Mouse (Mus musculus) intestine, embryonic 14.5 days (tissue): ENCODE data around the gene Zfp692. TPM values are rescaled to one million over a fixed set of nuclear protein-coding genes. Genes with fewer than 3 reads are reported as not detected.

ENCODE experiments used
- ATAC-seq: fragments of 200-750 bp; cut with Nextera tagmentation; replicated peaks from 2 replicates; pipeline ENCODE4 v1.8.0; 2017; ENCODE audit warnings: low read depth, moderate number of reproducible peaks, moderate TSS enrichment, moderate library complexity; ENCODE audit not compliant: low FRiP score, low TSS enrichment
- DNase-seq: peaks from one replicate; pipeline ENCODE4 v3.0.0-alpha.2; 2018; ENCODE audit warnings: low spot score
- H3K27ac ChIP-seq: fragments of 300-500 bp; sonication (generic); 2 replicates; pipeline ENCODE4 v1.5.1; 2014; ENCODE audit warnings: low read depth, mild to moderate bottlenecking, control low read depth
- H3K27me3 ChIP-seq: fragments of 300-500 bp; sonication (generic); replicated peaks from 2 replicates; pipeline ENCODE4 v1.6.1; 2014; ENCODE audit warnings: low read length, control low read depth; ENCODE audit not compliant: control insufficient read depth, insufficient read depth
- H3K36me3 ChIP-seq: fragments of 300-500 bp; sonication (generic); 2 replicates; pipeline ENCODE4 v1.6.1; 2014; ENCODE audit warnings: low read length, control low read depth; ENCODE audit not compliant: control insufficient read depth, insufficient read depth
- H3K4me1 ChIP-seq: fragments of 300-500 bp; sonication (generic); replicated peaks from 2 replicates; pipeline ENCODE4 v1.6.1; 2014; ENCODE audit warnings: low read length, control low read depth, mixed read lengths; ENCODE audit not compliant: control insufficient read depth, insufficient read depth
- H3K4me2 ChIP-seq: fragments of 300-500 bp; sonication (generic); 2 replicates; pipeline ENCODE4 v1.6.1; 2014; ENCODE audit warnings: low read length
- H3K4me3 ChIP-seq: fragments of 300-500 bp; sonication (generic); 2 replicates; pipeline ENCODE4 v1.5.1; 2014; ENCODE audit warnings: low read depth, low read length, control low read depth, mixed read lengths
- H3K9ac ChIP-seq: fragments of 300-500 bp; sonication (generic); 2 replicates; pipeline ENCODE4 v1.6.1; 2014; ENCODE audit warnings: mild to moderate bottlenecking, low read length
- H3K9me3 ChIP-seq: fragments of 300-500 bp; sonication (generic); 2 replicates; pipeline ENCODE4 v1.6.1; 2016; ENCODE audit warnings: low read length, control low read depth; ENCODE audit not compliant: control insufficient read depth
- WGBS: fragments of 180-500 bp; shearing (Covaris S2); extraction: QIAGEN DNeasy Blood & Tissue Kit; methylation state at CpG from one replicate; pipeline ENCODE4 v1.1.7; 2014; 5-methylcytosine and 5-hydroxymethylcytosine counted together
- polyA plus RNA-seq: library from polyadenylated mRNA; unstranded; fragments of >200 nt; fragmentation: Nextera tagmentation; extraction: Ambion mirVana; gene quantifications from 2 replicates; pipeline ENCODE4 v1.2.1, GENCODE M21; 2014

The Zfp692 gene
- polyA plus RNA-seq, 1 experiment from 2014 or later, result 19.7 TPM

DNA sequence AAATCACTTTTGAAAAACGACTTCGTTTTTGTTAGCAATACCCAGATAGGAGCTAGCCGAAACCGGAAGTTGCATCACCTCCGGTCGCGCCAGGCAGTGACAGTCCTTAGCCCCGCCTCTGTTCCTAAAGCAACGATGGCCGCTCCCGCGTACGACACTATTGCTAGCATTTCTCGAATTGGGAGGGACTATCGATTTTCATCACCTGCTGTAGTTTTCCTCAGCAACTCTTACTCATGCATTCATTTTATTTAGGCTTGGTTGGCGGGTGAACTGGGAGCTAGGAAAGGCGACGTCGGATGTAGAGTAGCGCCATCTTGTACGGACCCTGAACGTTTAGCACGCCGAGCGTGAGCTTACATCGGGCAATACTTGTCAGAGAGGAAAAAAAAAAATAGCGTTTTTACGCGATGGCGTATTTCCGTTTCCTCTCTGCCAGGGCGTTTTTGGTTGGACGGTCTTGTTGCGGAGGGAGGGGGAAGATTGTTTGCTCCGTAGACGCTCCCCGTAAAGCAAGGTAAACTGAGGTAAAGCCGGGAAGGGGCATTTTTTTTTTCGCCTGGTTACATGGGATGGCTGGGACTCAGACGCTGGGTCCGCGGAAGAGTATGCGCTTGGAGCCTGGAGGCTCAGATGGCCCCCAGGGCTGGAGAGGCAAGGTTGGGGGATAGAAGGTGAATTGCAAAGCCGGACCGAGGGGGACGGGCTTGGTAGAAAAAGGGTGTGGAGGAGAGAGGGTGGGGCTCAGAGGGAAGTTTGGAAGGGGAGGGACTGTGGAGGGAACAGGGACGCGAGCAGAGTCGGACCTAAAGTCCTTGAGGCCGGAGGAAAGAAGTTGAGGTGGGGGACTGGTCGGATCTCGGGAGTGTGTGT, 23.6 kb downstream of the Zfp692 start, which contains the start of the genes Zfp672 and Sh3bp5l:
TSS of gene Zfp672 (minus strand) at position 64 of the 873 bp plus-strand sequence.
TSS of gene Sh3bp5l (plus strand) at position 449 of the 873 bp plus-strand sequence.
- H3K9ac ChIP-seq, result peak within 1 kb of the TSS; percentile 84
- DNase-seq, result peak; percentile 93
- peak within 1 kb of the TSS; percentile 77 for H3K4me3 ChIP-seq
- peaks cover 5% of the 10 kb centered on the region; the same call in 1 of the 2 replicates for H3K9me3 ChIP-seq
- WGBS, result under 1% methylated on average over 52 of the region's 52 CpGs
- H3K36me3 ChIP-seq, result peaks cover 31% of the 10 kb centered on the region
- H3K27me3 ChIP-seq, result no peaks in the 10 kb centered on the region
- peak within 1 kb of the TSS; percentile 75 for H3K27ac ChIP-seq
- peak within 1 kb of the TSS; percentile 97 for H3K4me2 ChIP-seq
- H3K4me1 ChIP-seq, result peaks cover 16% of the 10 kb centered on the region
- peak; percentile 91 for ATAC-seq

DNA sequence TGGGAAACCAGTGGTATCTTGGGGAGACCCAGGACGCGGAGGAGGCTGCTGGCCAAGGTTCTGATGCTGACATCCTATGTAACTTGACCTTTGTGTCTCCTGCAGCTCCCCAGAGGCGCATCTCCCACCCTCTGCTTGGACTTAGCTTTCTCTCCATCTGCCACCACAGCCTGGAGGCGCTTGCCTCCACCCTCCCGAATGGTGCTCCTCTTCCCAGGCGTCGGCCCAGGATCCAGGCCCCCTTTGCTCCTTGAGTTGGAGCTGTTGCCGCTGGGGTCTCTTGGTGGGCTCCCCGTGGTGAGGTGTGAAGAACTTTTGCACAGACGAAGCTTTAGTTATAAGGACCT, 24.3 kb downstream of the Zfp692 start:
- peaks cover 5% of the 10 kb centered on the region; the same call in 1 of the 2 replicates for H3K9me3 ChIP-seq
- WGBS, result 14% methylated on average over 10 of the region's 10 CpGs
- peak overlapping the region; percentile 97 for H3K4me2 ChIP-seq
- H3K4me3 ChIP-seq, result peak overlapping the region; percentile 77
- DNase-seq (no peak), ATAC-seq (no peak; the same call in none of the 2 replicates)
- peak overlapping the region; percentile 84 for H3K9ac ChIP-seq
- H3K36me3 ChIP-seq, result peaks cover 31% of the 10 kb centered on the region
- peak overlapping the region; percentile 57; the same call in 1 of the 2 replicates for H3K27ac ChIP-seq
- H3K4me1 ChIP-seq, result peaks cover 16% of the 10 kb centered on the region
- H3K27me3 ChIP-seq, result no peaks in the 10 kb centered on the region

DNA sequence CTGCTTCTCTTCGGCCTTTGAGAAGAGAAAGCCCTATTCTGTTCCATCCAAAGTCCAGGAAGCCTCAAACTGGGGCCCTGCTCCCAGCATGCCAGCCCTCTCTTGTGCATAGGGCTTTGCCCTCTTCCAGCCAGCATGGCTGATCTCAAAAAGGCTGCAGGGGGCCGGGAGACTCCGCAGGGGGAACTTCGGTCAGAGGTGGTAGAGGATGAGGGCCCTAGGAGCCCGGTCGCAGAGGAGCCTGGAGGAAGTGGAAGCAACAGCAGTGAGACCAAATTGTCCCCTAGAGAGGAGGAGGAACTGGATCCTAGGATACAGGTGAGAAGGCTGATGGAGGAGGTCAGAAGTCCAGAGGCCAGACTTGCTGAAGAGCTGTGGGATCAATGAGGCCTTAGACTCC, 24.7 kb downstream of the Zfp692 start:
- DNase-seq (no peak), ATAC-seq (no peak)
- Histone ChIP-seq H3K4me2 (peak overlapping the region; percentile 97), H3K4me1 (peaks cover 16% of the 10 kb centered on the region), H3K4me3 (peak overlapping the region; percentile 77), H3K27me3 (no peaks in the 10 kb centered on the region), H3K9ac (peak overlapping the region; percentile 84), H3K27ac (no peak overlapping the region), H3K9me3 (peaks cover 5% of the 10 kb centered on the region; the same call in 1 of the 2 replicates), H3K36me3 (peaks cover 31% of the 10 kb centered on the region)
- WGBS, result 84% methylated on average over 6 of the region's 6 CpGs

DNA sequence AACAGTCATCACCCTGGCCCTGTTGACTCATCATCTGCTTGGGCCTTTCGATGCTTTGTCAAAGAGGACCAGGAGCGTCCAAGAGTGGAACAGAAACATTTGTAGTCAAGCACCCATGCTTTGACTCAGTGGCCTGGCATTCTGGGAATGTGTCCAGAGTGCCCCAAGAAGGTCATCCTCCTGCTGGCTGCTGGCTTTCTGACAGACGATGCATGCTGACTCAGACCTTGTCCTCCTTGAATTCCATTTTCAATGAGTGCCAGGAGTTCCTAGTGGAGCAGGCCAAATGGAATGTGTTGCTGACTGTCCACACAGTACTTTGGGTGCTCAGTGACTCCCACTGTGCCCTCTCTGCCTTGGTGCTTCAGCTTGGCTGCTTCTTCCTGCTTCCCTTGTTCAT, 27.9 kb downstream of the Zfp692 start:
- DNase-seq, result no peak

GRCm38 (mm10) chr11:58346745-58347144, 39.9 kb downstream of the Zfp692 start:
- ATAC-seq, result no peak
- H3K36me3 ChIP-seq, result peaks cover 46% of the 10 kb centered on the region

More for the DNA sequence above, 27.9 kb downstream of the Zfp692 start:
- 83% methylated on average over 3 of the region's 3 CpGs for WGBS
- no peak for ATAC-seq
- Histone ChIP-seq H3K9me3 (no peaks in the 10 kb centered on the region), H3K9ac (no peak overlapping the region), H3K27me3 (no peaks in the 10 kb centered on the region), H3K4me2 (no peak overlapping the region), H3K4me1 (peaks cover 8% of the 10 kb centered on the region), H3K4me3 (no peak overlapping the region), H3K36me3 (peaks cover 48% of the 10 kb centered on the region), H3K27ac (no peak overlapping the region)

DNA sequence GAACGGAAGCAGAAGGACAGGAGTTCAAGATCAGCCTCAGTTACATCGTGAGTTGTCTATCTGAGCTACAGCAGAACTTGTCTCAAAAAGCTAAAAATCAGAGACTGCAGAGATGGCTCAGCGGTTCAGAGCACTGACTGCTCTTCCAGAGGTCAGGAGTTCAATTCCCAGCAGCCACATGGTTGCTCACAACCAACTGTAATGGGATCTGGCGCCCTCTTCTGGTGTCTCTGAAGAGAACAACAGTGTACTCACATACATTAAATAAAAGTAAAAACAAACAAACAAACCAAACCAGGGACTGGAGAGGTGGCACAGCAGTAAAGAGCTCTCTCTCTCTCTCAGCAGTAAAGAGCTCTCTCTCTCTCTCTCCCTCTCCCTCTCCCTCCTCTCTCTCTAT, 43.8 kb downstream of the Zfp692 start:
- Histone ChIP-seq H3K4me2 (no peak overlapping the region), H3K9ac (no peak overlapping the region), H3K36me3 (peaks cover 23% of the 10 kb centered on the region), H3K27ac (no peak overlapping the region), H3K4me1 (no peaks in the 10 kb centered on the region), H3K4me3 (no peak overlapping the region), H3K9me3 (no peaks in the 10 kb centered on the region), H3K27me3 (no peaks in the 10 kb centered on the region)
- DNase-seq (peak; percentile 23), ATAC-seq (no peak)
- WGBS, result 76% methylated on average over 4 of the region's 4 CpGs

More at GRCm38 (mm10) chr11:58346745-58347144, 39.9 kb downstream of the Zfp692 start:
- Histone ChIP-seq H3K4me1 (no peaks in the 10 kb centered on the region), H3K4me2 (no peak overlapping the region), H3K27ac (no peak overlapping the region), H3K9ac (no peak overlapping the region), H3K4me3 (no peak overlapping the region), H3K27me3 (no peaks in the 10 kb centered on the region), H3K9me3 (no peaks in the 10 kb centered on the region)
- no peak for DNase-seq
- 87% methylated on average over 4 of the region's 4 CpGs for WGBS

DNA sequence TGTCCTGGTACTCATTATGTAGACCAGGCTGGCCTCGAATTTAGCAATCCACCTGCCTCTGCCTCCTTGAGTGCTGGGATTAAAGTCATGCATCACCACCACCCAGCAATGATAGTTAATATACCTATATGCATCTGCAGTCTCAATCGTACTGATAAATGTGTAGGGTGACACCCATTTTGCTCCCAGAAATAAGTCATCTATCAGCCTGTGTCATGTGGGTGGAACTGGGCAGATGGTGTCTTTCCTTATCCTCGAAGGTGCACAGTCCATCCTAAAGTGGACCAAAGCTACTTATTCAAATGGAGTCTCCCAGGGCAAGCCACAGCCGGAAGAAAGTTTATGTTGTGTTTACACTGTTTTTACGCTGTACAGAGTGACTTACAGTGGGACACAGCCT, 44.3 kb downstream of the Zfp692 start:
- 67% methylated on average over 5 of the region's 5 CpGs for WGBS
- no peak for ATAC-seq
- Histone ChIP-seq H3K36me3 (peaks cover 17% of the 10 kb centered on the region), H3K4me2 (no peak overlapping the region), H3K4me1 (no peaks in the 10 kb centered on the region), H3K4me3 (no peak overlapping the region), H3K9ac (no peak overlapping the region), H3K27ac (no peak overlapping the region), H3K27me3 (no peaks in the 10 kb centered on the region), H3K9me3 (no peaks in the 10 kb centered on the region)
- peak; percentile 31 for DNase-seq

- Histone ChIP-seq H3K4me3 (no peak overlapping the region), H3K9me3 (no peaks in the 10 kb centered on the region), H3K4me2 (no peak overlapping the region), H3K9ac (no peak overlapping the region), H3K27ac (peak overlapping the region; percentile 47), H3K4me1 (no peaks in the 10 kb centered on the region), H3K36me3 (no peaks in the 10 kb centered on the region; the same call in 1 of the 2 replicates), H3K27me3 (no peaks in the 10 kb centered on the region)
- ATAC-seq, result peak; percentile 90
- WGBS, result 36% methylated on average over 7 of the region's 7 CpGs
- DNase-seq, result peak; percentile 67
These were observed 46.0 kb downstream of the Zfp692 start for GRCm38 (mm10) chr11:58352681-58353548.
